Mouse (Mus musculus) thymus, adult 2 months (tissue): Measurements from ENCODE around the gene Sesn1.

Source experiments
- CTCF ChIP-seq: fragments of 200-500 bp; IDR thresholded peaks from 2 replicates; pipeline ENCODE4 v1.5.1; 2012; ENCODE audit warnings: mild to moderate bottlenecking, control low read depth, low read length, moderate library complexity, borderline replicate concordance; ENCODE audit not compliant: control insufficient read depth, poor library complexity, insufficient read depth; ENCODE audit errors: extremely low read depth
- POLR2A ChIP-seq: fragments of 200-500 bp; IDR thresholded peaks from 2 replicates; pipeline ENCODE4 v1.6.1; 2012; ENCODE audit warnings: mild to moderate bottlenecking, low read length, control low read depth, moderate library complexity; ENCODE audit not compliant: control insufficient read depth, poor library complexity, insufficient read depth; ENCODE audit errors: extremely low read depth

- TF ChIP-seq CTCF (no peak), POLR2A (no peak)
Observed at GRCm38 (mm10) chr10:41797253-41797652, 12.5 kb upstream of the Sesn1 start.
